Mouse (Mus musculus) cerebellum, postnatal 10 days (tissue): ENCODE results near the gene Kctd21.
A peak's percentile ranks its signal among the peaks of the same experiment; 100 is the strongest.

Experiments
- DNase-seq, 2 experiments: peaks; one replicate each; pipeline ENCODE4 v3.0.0; 2021; ENCODE audit warnings: mixed read lengths in 2 of 2

The Kctd21 gene

DNA sequence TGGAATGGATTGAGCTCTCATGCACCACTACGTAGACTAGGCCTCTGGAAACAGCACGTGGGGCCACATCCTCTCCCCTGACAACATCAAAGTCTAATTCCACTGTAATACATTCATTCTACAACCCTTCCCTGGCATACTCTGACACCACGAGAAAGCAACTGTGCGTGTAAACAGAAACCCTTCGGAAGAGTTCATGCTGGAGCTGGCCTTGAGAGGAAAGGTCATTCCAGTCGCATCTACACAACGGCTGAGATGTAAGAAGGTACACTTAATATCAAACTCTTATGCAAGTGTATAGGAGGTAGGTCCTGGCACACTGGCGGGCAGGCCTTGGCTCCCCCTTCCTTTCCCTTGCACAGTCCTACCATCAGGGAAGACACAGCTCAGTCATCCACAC lies 7.8 kb upstream of the Kctd21 start:
- no peak for DNase-seq

DNA sequence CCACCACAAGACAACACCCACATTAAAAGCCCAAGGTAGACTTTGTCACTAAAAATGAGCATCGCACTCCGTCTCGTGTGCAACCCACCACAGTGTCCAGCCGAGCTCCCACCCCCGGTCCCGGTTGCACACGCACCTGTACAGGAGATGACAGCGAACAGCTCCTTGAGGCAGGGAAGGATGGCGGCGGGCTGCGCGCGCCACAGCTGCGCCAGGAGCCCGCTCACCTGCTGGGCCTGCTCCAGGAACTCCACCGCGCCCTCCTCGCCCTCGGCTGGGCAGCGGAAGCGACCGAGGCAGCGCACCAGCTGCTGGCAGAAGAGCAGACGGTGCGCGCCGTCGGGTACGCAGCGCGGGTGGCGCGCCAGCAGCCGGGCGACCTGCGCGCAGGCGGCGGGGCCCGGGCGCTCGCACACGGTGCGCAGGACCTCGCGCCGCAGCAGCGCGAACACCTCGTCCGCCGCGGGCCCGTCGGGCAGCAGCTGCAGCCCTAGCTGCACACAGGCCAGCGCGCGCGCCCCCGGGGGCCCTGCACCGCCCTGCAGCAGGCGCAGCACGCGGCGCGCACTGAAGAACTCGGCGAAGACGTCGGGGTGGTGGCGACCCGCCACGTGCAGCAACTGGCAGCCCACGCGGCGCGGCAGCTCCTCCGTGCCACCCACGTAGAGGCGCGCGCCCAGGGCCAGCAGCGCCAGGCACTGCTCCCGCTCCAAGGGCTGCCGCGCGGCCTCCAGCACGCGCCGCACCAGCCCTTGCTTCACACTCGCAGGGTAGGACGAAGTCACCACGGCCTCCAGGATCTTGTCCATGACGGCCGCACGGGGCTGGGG lies 6.8 kb upstream of the Kctd21 start:
- peak; percentile 47 to 54 for DNase-seq

DNA sequence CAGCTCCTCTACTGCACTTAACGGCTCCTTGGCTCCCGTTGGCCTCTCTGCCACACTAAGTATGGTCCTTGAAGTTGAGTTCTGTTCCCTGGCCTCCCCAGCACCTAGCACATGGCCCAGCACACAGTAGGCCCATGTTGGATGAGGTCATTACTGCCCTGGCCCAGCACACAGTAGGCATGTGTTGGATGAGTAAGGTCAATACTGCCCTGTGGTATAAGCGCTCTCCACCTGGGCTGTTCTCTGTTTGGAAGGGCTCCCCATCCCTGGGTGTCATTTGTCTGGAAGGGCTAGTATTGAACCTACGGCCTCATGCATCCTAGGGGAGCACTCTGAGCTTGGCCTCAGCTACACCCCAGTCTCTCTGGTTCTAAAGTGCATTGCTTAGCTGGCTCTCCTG lies 4.8 kb upstream of the Kctd21 start:
- DNase-seq: no peak

DNA sequence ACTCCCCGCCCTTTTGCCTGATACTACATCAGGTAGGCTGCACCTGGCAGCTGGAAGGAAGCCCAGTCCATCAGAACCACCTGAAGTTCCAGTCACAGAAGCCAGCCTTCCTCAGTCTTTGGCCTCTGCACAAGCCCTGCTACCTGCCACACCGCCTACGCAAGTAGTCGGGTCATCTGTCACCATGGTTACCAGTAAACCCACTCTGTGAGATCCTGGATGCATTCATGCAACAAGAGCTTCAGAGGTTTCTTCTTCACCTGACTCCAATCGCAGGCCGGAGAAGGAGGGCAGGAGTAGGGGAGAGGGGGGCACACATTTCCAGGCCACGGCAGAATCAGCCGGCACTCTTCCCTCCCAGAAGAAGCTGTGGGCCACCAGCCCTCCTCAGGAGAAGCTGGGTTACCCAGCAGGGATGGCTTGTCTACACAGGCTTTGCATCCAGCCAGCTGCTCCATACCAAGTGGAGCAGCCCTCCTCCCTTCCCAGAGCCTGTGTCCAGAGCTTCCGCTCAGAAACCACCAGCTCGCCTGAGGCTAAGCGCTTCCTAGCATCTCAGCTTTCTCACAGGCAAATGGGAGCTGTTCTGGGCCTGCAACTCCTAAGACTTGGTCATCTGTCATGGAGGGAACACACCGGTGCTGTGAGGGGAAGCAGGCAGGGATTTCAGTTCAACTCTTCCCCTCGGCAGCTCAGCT lies 3.1 kb upstream of the Kctd21 start:
- DNase-seq: peak; percentile 54 to 56

DNA sequence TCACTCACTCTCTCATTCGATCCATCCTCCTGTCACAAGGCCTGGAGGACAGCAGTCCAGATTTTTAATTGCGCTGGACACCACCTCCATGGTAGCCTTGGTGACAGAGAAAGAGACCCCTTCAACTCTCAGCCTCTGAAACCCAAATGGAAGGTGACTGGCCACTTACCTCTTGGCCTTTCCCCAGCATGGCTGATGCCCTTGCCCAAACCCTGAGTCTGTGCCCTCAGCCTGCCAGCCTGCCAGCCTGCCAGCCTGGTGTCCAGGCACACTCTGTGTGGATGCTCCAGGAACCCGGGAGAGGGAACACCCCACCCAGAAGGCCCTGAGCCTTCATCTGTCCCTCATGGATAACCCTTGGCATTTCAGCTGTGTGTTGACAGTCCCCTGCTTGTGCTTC lies 2.5 kb upstream of the Kctd21 start:
- DNase-seq: peak; percentile 36 to 39

DNA sequence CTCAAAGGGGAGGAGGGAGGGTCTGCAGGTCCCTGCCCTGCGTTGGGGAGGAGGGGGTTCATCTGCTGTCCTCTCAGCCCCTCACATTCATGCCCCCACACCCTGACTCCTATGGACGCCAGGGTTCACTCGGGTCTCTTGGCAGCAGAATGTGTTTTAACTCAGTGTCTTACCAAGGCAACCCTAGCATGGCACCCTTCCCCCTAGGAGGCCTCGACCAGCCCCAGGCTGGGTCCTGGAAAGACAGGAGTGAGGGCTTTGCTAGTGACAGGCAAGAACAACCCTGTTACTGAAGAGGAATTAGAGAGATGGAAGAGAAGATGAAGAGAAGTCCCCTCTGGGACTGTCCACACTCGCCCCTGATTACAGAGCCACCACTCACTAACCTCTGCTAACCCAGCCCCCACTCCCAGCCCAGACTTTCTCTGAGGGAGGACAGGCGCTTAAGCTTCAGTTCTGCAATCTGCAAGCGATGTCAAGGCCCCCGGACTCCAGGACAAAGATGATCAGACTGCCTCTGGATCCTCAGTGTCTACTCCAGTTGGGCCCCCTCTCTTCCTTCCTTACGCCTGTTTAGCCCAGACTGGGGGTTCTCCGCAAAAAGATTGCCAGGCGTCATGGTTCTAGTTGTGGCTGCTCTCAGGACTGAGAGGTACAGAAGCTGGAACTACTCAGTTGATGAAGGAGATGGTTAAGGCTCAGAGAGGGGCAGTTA lies 1.0 kb upstream of the Kctd21 start:
- DNase-seq: peak; percentile 33 to 38

DNA sequence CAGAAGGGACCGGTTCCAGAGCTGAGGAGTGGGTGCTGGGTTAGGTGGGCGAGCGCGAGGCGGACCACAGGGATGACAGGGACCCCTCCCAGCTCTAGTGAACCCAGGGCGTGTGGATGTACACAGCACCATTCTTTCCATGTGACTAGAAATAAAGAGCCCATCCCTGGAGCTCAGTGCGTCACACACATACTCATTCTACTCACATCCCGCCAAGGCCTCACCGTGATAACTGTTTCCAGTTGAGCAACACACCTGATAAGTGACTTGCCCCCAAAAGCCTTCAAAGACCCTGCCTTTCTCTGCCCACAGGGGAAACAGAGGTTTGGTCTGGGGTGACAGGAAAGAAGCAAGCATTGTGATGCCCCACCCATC lies 527 bp downstream of the Kctd21 start:
- DNase-seq: no peak

DNA sequence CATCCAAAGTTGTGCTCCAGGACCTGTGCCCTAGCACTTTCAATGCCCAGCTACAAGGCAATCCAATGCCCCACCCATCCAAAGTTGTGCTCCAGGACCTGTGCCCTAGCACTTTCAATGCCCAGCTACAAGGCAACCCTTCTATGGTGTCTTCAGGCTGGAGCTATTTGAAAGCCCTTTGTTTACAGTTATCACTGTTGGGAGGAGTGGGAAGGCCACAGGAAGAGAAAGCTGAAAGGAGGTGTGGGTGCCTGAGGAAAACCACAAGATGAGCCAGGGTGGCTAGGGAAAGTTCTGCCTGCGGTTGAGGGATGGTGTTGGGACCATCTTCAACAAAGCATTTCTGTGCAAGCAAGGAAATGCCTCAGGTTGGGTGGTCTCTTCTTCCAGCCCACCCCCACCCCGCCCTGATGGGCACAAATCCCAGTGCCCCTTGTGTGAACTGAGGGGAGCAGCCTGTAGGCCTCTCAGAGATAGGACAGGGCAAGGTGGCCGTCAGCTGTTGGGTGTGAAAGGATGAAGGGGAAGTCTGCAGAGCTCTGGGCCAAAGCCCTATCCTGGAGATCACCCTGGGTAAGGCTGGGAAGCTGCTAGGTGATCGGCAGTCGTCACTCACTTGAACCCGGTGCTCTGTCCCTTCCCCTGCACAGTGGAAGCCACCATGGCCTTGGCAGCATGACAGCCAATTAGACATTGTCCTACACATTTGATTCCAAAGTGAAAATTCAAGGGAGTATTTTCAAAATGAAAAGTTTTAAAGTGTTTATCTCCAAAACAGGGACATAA lies 1.2 kb downstream of the Kctd21 start:
- peak; percentile 27 to 38 for DNase-seq

DNA sequence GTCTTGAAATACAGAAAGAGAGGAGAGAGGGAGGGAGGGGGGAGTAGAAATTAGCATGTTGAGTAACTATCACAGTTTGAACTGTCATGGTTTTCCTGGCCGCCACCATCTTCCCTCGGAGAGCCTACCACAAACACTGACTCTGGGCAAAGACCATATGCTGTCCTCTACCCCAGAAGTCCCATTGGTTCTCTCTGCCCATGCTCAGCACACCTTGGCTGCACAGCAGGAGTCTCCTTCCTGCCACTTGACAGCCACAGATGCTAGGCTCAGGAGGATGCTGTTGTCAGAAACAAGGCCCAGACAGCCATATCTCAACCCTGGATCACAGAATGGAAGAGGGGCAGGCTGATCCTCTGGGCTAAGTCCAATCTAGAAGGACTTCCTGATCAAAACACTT lies 2.3 kb downstream of the Kctd21 start:
- no peak for DNase-seq

DNA sequence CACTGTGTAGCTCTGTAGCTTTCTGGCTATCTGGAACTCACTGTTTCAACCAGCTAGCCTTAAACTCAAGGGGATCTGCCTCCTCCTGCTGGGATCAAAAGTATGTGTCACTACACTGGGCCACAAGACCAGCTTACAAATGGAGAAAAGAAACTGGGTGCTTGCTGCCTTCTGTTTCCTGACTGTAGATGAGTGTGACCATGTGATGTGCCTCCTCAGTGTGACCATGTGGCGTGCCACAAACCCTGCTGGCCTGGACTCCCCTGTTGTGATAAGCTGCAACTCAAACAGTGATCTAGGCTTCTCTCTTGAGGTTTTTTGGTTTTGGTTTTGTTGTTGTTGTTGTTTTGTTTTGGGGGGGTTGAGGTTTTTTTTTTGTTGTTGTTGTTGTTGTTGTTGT lies 4.6 kb downstream of the Kctd21 start:
- no peak for DNase-seq

DNA sequence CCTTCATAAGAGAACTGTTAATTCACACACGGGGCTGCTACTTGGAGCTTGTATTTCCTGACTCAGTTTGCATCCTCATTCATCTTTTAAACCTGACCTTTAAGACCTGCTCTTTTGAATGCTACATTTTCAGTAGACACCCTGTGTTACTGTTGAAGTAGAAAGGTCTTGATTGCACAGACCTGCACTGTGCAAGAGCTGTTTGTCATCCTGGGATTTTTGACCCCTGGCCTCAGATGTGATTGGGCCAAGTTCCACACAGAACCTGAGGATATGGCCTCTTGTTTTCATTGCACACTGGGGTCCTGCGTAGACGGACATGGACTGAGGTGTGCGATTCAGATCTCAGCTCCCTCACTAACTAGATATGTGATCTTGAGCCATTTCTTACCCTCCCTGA lies 6.5 kb downstream of the Kctd21 start:
- DNase-seq: no peak

DNA sequence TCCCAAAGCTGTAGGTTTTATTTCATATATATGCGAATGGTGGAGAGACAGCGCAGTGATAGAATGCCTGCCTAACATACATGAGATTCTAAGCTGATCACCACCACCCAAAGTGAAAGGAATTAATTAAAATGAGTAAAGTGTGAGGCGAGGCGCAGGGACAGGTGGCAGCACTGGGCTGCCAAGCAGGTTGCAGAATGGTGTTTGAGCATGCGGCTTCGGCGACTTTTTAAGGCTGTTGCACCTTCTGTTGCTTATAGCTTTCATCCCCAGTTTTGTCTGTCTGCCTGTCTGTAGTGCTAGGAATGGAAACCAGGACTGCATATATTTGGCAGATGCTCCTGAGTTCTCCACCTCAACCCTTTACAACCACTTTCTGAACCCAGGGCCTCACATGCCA lies 7.5 kb downstream of the Kctd21 start:
- no peak for DNase-seq

DNA sequence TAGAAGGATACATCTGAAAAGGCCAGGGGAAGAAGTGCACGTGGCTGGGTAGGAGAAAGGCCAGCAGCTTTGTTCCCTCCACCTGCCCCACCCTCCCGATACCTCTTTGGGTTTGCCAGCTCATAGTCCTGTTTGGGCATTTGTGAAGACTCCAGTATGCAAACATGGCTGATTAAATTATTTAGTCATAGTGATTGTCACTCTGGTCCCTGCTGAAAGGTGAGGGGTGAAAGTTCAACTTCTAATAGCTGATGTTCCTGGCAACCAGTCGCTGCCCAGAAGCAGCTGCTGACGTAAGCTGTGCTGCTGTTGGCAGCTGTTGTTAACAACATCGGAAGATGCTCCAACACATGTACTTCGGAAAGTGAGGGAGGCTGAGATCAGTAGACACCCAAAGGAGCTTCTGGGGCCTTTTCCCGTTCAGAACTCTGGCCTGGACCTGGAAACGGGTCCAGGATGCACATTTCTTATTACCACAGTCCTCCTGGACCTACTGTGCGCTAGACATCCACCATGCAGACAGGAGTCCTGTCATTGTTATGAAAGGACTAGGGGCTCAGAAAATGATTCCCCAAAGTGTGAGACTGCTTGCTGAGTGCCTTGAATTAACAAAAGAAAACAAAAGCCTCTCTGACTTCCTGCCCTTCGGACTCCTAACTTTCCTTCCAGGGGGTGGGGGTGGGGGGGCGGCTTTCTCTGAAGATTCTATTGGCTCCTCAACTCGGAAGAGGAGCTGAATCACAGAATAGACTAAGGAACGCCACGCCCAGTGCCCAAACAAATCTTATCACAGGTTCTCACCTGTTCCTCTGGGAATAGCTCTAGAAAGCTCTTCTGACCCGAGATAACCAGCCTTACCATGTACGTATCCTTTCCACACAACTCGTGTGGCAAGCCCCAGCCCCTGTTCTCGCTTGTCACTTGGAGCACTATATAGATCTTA lies 9.1 kb downstream of the Kctd21 start:
- no peak for DNase-seq

DNA sequence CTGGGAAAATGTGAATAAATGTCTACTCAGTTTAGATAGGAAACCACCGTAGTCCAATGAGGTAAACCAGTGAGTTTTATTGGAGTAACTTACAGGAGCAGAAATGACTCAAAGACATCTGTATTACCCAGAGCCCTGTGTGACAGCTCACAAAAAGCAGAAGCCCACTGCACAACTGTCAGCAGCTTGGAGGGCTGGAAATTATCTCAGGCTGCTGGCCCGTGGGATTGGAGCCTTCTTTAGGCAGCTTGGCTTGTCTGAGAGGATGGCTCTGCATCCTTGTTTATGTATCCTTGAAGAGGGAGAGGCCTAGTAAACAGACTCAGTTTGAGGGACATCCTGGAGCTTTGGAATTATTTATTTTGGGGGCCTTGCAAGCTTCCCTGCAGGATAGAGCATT lies 10.8 kb downstream of the Kctd21 start:
- no peak for DNase-seq

DNA sequence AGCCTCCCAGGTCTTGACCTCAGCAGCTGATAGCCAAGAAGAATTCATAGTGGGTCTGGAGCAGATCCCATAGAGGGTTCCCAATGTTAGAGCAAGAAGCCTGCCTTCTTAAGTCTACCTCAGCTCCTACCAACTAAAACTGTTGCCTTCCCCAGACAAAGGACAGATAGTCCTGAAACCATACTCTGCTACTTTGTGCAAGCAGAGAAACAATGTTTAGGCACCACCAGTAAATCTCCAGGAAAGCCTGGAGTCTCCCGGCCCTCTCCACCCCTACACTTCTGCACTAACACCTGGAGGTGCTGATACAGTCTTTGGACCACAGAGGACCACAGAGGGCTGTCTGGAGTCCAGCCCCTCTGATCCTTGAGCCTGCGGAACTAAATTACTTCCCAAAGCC lies 12.5 kb downstream of the Kctd21 start:
- DNase-seq: no peak

DNA sequence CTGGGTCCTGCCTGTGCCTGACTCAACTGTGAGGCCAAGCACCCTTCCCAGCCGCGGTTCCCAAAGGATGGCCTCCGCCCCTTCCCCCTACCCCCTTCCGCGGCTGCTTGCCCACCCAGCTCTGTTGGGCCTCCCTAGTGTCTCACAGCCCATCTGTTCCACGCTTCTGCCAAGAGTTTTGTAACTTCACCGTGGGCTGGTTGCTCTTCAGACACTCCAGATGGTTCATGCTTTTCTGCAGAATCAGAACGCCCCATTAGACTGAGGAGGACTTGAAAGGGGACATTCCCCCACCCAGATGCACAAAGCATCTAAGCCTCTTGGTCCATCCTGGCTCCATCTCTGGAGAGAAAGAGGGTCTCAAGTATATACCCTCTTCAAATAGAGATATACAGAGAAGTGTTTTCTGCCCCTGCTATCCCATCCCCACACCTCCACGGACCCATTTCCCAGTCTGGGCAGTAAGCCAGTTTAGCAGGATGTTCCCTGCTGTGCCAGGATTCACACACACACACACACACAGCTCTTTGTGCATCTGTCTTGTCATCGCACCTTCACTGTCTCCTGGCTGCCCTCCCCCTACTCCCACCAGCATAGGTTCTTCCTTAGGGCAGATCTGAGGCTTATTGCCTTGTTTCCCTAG lies 13.2 kb downstream of the Kctd21 start:
- DNase-seq: peak; percentile 81 to 82

DNA sequence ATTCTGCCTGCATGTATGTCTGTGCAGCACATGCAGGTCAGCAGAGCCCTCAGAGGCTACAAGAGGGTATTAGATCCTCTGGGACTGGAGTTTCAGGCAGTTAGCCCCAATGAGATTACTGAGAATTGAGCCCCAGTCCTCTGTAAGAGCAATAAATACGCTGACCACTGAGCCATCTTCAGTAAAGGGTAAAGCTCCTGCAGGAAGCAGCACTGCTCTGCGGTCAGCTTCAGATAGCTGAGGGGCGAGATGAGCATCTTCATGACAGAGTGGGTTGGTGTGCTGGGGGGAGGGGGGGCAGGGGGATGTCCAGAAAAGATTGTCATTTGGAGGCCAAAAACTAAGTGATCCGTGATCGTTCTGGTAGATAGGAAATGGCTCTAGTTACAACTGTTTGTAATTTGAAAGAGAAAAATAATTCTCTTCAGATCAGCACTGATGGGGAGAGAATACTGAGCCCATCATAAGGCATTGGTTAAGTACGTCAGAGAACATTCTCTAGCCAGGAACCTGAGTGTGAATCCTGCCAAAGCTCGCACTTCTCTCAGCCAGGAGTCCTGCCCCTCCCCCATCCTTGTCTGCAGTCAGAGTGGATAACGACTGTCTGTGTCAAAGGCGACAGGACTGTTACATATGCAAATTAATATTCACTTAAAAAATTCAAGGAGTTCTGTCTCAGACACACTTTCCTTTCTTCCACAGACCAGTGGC lies 14.1 kb downstream of the Kctd21 start:
- peak; percentile 45 for DNase-seq

DNA sequence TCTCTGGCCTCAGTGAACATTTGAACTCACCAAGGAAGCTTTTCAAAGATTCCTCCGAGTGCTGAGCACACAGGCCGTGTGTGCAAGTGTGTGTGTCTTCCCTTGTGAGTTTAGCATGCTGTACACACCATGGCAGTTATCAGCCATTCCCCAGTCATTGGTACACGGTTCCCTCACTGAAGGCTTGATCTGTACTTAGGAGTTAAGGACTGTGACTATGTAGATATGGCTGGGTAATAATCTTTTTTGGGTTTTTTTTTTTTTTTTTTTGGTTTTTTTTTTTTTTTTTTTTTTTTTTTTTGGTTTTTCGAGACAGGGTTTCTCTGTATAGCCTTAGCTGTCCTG lies 14.7 kb downstream of the Kctd21 start:
- no peak for DNase-seq

DNA sequence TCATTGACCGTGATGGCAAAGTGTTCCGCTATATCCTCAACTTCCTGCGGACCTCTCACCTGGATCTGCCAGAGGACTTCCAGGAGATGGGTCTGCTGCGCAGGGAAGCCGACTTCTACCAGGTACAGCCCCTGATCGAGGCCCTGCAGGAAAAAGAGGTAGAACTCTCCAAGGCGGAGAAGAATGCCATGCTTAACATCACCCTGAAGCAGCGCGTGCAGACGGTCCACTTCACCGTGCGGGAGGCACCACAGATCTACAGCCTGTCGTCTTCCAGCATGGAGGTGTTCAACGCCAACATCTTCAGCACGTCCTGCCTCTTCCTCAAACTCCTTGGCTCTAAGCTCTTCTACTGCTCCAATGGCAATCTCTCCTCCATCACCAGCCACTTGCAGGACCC lies 15.3 kb downstream of the Kctd21 start:
- no peak for DNase-seq

DNA sequence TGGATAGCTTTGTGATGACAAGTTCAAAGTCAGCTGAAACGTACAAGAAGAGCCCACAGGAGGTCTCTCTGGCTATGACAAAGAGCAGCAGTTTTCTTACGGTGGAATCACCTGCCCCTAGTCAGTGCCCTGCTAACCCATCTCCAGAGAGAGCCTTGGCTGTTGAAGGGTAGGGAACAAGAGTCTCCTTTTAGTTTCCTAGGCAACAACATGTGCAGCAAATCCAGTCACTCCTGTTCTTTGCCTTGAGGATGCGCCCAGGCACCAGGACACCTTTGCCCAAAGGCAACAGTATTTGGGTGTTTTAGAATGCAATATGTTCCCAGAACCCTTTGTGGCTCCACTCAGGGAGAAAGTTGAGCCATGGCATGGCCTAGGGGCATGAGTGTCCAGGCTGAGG lies 16.2 kb downstream of the Kctd21 start:
- no peak for DNase-seq

DNA sequence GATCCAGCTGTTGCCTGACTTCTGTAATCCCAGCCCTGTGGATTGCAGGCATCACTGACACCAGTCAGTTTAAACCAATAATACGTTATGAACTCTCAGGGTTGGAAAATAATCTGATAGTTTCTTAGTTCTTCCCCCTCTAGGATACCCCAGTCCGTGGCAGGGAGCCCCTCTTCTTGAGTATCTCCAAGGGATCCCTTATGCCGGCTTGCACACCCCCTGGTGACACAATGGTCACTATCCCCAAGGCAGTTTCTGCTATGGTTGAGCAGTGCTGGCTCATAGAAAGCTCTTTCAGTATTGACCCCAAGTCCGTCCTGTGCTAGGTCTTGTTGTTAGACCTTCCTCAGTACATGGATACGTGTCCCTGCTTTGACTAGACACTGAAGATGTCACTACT lies 16.7 kb downstream of the Kctd21 start:
- DNase-seq: no peak
